Mouse (Mus musculus) myocyte (in vitro differentiated cells): ENCODE results near the gene Cdk5r1. TPM values are rescaled to one million over a fixed set of nuclear protein-coding genes. Genes with fewer than 3 reads are reported as not detected.

ENCODE experiments used
- H3K27me3 ChIP-seq: one replicate; pipeline ENCODE4 v1.6.1; 2011; ENCODE audit not compliant: control insufficient read depth, insufficient read depth, insufficient read length
- H3K36me3 ChIP-seq: one replicate; pipeline ENCODE4 v1.6.1; 2011; ENCODE audit not compliant: control insufficient read depth, insufficient read depth
- H3K4me2 ChIP-seq: one replicate; pipeline ENCODE4 v1.6.1; 2011; ENCODE audit warnings: low read depth, control low read depth
- H3K4me3 ChIP-seq: one replicate; pipeline ENCODE4 v1.5.1; 2011; ENCODE audit warnings: mild to moderate bottlenecking, control low read depth, moderate library complexity
- H3K79me2 ChIP-seq: one replicate; pipeline ENCODE4 v1.6.1; 2011; ENCODE audit not compliant: control insufficient read depth, insufficient read depth
- H3ac ChIP-seq: one replicate; pipeline ENCODE4 v1.6.1; 2011; ENCODE audit not compliant: control insufficient read depth, insufficient read length
- CEBPB ChIP-seq: IDR thresholded peaks from 2 replicates; pipeline ENCODE4 v1.6.1; 2011; ENCODE audit warnings: mild to moderate bottlenecking, moderate library complexity; ENCODE audit not compliant: poor library complexity, insufficient read depth, severe bottlenecking
- E2F4 ChIP-seq: IDR thresholded peaks from one replicate; pipeline ENCODE4 v1.6.1; 2011; ENCODE audit warnings: mild to moderate bottlenecking, control low read depth, moderate library complexity; ENCODE audit not compliant: insufficient read depth
- MAX ChIP-seq: IDR thresholded peaks from one replicate; pipeline ENCODE4 v1.6.1; 2011; ENCODE audit warnings: low read depth, mild to moderate bottlenecking, control low read depth
- MYOD1 ChIP-seq, 3 experiments: IDR thresholded peaks; one replicate each; pipeline ENCODE4 v1.6.1; 2011; ENCODE audit warnings: control low read depth in 2 of 3, low read depth in 2 of 3, mild to moderate bottlenecking in 2 of 3, moderate library complexity in 1 of 3; ENCODE audit not compliant: insufficient read length in 2 of 3, control insufficient read depth in 1 of 3
- MYOG ChIP-seq, 3 experiments: IDR thresholded peaks; one replicate each; pipeline ENCODE4 v1.6.1; 2011; ENCODE audit warnings: control low read depth in 2 of 3, low read depth in 2 of 3, mild to moderate bottlenecking in 2 of 3; ENCODE audit not compliant: insufficient read length in 2 of 3, control insufficient read depth in 1 of 3, insufficient read depth in 1 of 3
- POLR2A ChIP-seq: IDR thresholded peaks from one replicate; pipeline ENCODE4 v1.6.1; 2011; ENCODE audit warnings: low read depth, mild to moderate bottlenecking, control low read depth, moderate library complexity; ENCODE audit not compliant: insufficient read length
- POLR2AphosphoS2 ChIP-seq: IDR thresholded peaks from one replicate; pipeline ENCODE4 v1.6.1; 2011; ENCODE audit warnings: low read depth, control low read depth; ENCODE audit not compliant: insufficient read length
- REST ChIP-seq: IDR thresholded peaks from one replicate; pipeline ENCODE4 v1.6.1; 2011; ENCODE audit warnings: mild to moderate bottlenecking, control low read depth, moderate library complexity; ENCODE audit not compliant: insufficient read depth, insufficient read length
- SRF ChIP-seq: IDR thresholded peaks from one replicate; pipeline ENCODE4 v1.6.1; 2011; ENCODE audit warnings: low read depth; ENCODE audit not compliant: control insufficient read depth, insufficient read length
- TCF12 ChIP-seq: IDR thresholded peaks from one replicate; pipeline ENCODE4 v1.6.1; 2011; ENCODE audit warnings: mild to moderate bottlenecking, control low read depth; ENCODE audit not compliant: poor library complexity, insufficient read depth, severe bottlenecking
- TCF3 ChIP-seq: IDR thresholded peaks from one replicate; pipeline ENCODE4 v1.6.1; 2011; ENCODE audit warnings: low read depth, control low read depth; ENCODE audit not compliant: insufficient read length
- USF1 ChIP-seq: IDR thresholded peaks from one replicate; pipeline ENCODE4 v1.6.1; 2011; ENCODE audit warnings: low read depth, mild to moderate bottlenecking, control low read depth, moderate library complexity
- polyA plus RNA-seq: library from polyadenylated mRNA; unstranded; fragments of >200 nt; fragmentation: generic; extraction: Trizol; gene quantifications from one replicate; pipeline ENCODE4 v1.2.1, GENCODE M21; 2012; ENCODE audit warnings: missing spikeins

Gene Cdk5r1
- 11.3 TPM for polyA plus RNA-seq

- no peaks in the 10 kb centered on the region for H3K27me3 ChIP-seq
- peaks cover 26% of the 10 kb centered on the region for H3K36me3 ChIP-seq
- no peak for TF ChIP-seq TCF12
- peak; percentile 70 for TF ChIP-seq POLR2AphosphoS2
- TF ChIP-seq MAX, result no peak
- peak in 1 of 3 experiments; percentile 39 for TF ChIP-seq MYOG (IDR thresholded peaks at IDR 0.05; ENCODE audit: control insufficient read depth in 1 of 3, insufficient read depth in 1 of 3, insufficient read length in 2 of 3, low read depth in 2 of 3)
- TF ChIP-seq TCF3, result no peak
- TF ChIP-seq MYOD1 (IDR thresholded peaks at IDR 0.05; ENCODE audit: control insufficient read depth in 1 of 3, insufficient read length in 2 of 3, low read depth in 2 of 3), result peak in 1 of 3 experiments; percentile 56
- TF ChIP-seq REST, result peak; percentile 48
- no peak for TF ChIP-seq CEBPB
- TF ChIP-seq USF1, result peak; percentile 5
- peak; percentile 28 for TF ChIP-seq SRF
- TF ChIP-seq POLR2A, result peak; percentile 81
- peak; percentile 24 for TF ChIP-seq E2F4
- H3K79me2 ChIP-seq, result peaks cover 43% of the 10 kb centered on the region
- peak within 1 kb of the TSS; percentile 90 for H3K4me2 ChIP-seq
- peak within 1 kb of the TSS; percentile 55 for H3ac ChIP-seq
- H3K4me3 ChIP-seq, result peak within 1 kb of the TSS; percentile 72
Measured at GRCm38 (mm10) chr11:80476222-80477189, at the start of gene Cdk5r1. Gene Cdk5r1, plus strand, starts transcription at chr11:80477023.

- H3K79me2 ChIP-seq, result peaks cover 49% of the 10 kb centered on the region
- H3K36me3 ChIP-seq, result peaks cover 17% of the 10 kb centered on the region
- TF ChIP-seq SRF (peak; percentile 67), POLR2AphosphoS2 (peak; percentile 92), USF1 (no peak), POLR2A (peak; percentile 92)
- peak within 1 kb of the TSS; percentile 94 for H3K4me2 ChIP-seq
- H3ac ChIP-seq, result peak within 1 kb of the TSS; percentile 86
- H3K4me3 ChIP-seq, result peak within 1 kb of the TSS; percentile 74
- no peaks in the 10 kb centered on the region for H3K27me3 ChIP-seq
Measured at GRCm38 (mm10) chr11:80428381-80429008, 48.3 kb upstream of the Cdk5r1 start, which contains the start of gene Psmd11. Gene Psmd11, plus strand, starts transcription at chr11:80428615.

- Histone ChIP-seq H3K36me3 (peaks cover 18% of the 10 kb centered on the region), H3K4me2 (peak overlapping the region; percentile 93), H3K27me3 (no peaks in the 10 kb centered on the region), H3K79me2 (peaks cover 51% of the 10 kb centered on the region), H3ac (peak overlapping the region; percentile 86), H3K4me3 (peak overlapping the region; percentile 74)
- peak in 1 of 3 experiments; percentile 48 for TF ChIP-seq MYOD1 (IDR thresholded peaks at IDR 0.05; ENCODE audit: control insufficient read depth in 1 of 3, insufficient read length in 2 of 3, low read depth in 2 of 3)
- no peak for TF ChIP-seq E2F4
- TF ChIP-seq TCF3, result no peak
- no peak for TF ChIP-seq USF1
Measured at GRCm38 (mm10) chr11:80429009-80429475, 47.8 kb upstream of the Cdk5r1 start.

GRCm38 (mm10) chr11:80429500-80430166 is 47.2 kb upstream of the Cdk5r1 start:
- H3ac ChIP-seq, result peak overlapping the region; percentile 86
- H3K27me3 ChIP-seq, result no peaks in the 10 kb centered on the region
- peaks cover 22% of the 10 kb centered on the region for H3K36me3 ChIP-seq
- peak overlapping the region; percentile 93 for H3K4me2 ChIP-seq
- H3K4me3 ChIP-seq, result peak overlapping the region; percentile 74
- TF ChIP-seq CEBPB, result no peak
- TF ChIP-seq E2F4, result no peak
- TF ChIP-seq REST, result no peak
- TF ChIP-seq TCF3, result no peak
- TF ChIP-seq MYOG (IDR thresholded peaks at IDR 0.05; ENCODE audit: control insufficient read depth in 1 of 3, insufficient read depth in 1 of 3, insufficient read length in 2 of 3, low read depth in 2 of 3), result no peak
- TF ChIP-seq MAX, result no peak
- no peak for TF ChIP-seq SRF
- TF ChIP-seq TCF12, result no peak
- no peak for TF ChIP-seq MYOD1 (IDR thresholded peaks at IDR 0.05; ENCODE audit: control insufficient read depth in 1 of 3, insufficient read length in 2 of 3, low read depth in 2 of 3)
- no peak for TF ChIP-seq POLR2AphosphoS2
- TF ChIP-seq POLR2A, result no peak
- TF ChIP-seq USF1, result no peak
- H3K79me2 ChIP-seq, result peaks cover 57% of the 10 kb centered on the region
